Mouse (Mus musculus): ENCODE data around the gene Rasl10b.

DNA sequence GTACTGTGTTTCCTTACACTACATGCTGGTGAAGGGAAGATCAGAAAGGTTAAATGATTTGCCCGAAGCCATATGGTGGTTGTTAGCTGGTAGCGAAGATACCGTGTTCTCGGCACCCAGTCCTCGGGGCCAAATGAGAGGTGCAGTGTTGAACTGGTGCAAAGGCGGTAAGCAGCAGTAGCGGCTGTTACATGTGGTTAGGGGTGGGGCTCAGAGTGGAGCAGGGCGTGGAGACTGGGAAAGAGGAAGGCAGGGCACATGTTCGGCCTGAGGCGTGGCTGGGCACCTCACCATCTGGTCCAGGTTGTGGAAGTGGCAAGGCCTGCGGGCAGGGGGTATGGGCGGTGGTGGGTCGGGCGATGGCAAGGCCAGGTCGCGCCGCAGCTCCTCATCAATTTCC, 18.0 kb downstream of the Rasl10b start:
- no peak for TF ChIP-seq POLR2A (IDR thresholded peaks at IDR 0.05; ENCODE audit: control insufficient read depth, extremely low read depth, insufficient read depth, low read length, poor library complexity)
- no peak for TF ChIP-seq CTCF (IDR thresholded peaks at IDR 0.05; ENCODE audit: borderline replicate concordance, control insufficient read depth, extremely low read depth, insufficient read depth, low read length, poor library complexity)
